Mouse (Mus musculus) spleen, postnatal 10 days (tissue): ENCODE data around the gene Mrpl4.
A peak's percentile ranks its signal among the peaks of the same experiment; 100 is the strongest.

ENCODE experiments used
- DNase-seq, 2 experiments: peaks; one replicate each; pipeline ENCODE4 v3.0.0; 2021 to 2022; ENCODE audit warnings: low spot score in 2 of 2

The Mrpl4 gene

DNA sequence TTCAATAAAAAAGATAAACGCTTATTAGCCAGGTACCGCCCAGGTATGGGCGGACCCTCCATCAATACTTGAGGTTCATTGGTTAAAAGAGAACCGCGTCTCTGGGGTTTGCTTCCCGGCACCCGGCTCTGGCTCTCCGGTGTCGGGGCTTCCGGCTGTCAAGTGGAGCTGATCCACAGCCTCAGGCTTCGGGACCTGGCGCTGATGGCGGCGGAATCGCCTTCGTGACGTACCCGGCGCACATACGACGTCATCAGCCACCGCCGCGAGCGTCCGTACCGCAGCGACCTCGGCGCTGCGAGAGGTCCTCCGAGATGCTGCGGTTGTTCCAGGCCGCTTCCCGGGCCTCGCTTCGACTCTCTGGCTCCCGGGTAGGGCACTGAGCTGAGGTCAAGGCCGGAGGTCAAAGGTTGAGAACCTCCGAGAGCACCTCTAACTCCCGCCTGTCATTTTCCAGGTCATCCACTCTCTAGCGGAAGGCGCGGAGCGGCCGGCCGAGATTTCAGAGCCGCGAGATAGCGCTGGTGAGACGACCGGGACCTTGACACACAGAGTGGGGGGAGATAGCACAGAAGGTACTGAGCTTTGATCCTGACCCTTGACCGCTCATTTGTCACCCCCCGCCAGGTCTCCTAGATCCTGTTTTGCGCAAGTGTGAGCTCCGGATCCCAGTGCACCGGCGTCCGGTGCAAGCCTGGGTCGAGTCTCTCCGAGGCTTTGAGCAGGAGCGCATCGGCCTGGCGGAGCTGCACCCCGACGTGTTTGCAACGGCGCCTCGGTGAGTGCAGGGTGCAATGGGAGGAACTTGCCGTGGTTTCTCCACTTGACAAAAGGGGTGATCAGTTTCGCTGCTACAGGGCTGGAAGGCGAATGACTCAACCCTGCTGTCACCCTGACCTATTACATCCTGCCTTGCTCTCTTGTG lies at the start of gene Mrpl4:
TSS of gene Mrpl4 (plus strand) at position 112 of the 925 bp plus-strand sequence.
- DNase-seq = peak; percentile 89 to 94

DNA sequence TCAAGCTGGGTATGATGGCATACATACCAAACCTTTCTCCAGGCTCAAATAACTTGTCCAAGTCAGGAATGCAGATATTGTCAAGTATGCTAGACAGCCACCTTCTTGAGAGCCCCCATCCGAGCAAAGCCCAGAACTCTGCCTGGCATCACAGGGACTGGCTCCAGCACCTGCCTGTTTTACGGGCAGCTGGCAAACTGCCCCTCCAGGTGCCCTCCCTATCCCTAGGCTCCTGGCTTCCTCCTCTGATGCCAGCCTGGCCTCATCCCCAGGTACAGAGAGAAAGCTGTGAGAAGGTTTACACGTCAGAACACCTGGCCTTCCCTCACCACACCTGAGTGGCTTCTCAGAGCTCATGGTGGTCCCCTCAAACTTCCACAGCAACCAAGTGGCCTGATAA lies 45.5 kb upstream of the Mrpl4 start:
- DNase-seq = no peak

DNA sequence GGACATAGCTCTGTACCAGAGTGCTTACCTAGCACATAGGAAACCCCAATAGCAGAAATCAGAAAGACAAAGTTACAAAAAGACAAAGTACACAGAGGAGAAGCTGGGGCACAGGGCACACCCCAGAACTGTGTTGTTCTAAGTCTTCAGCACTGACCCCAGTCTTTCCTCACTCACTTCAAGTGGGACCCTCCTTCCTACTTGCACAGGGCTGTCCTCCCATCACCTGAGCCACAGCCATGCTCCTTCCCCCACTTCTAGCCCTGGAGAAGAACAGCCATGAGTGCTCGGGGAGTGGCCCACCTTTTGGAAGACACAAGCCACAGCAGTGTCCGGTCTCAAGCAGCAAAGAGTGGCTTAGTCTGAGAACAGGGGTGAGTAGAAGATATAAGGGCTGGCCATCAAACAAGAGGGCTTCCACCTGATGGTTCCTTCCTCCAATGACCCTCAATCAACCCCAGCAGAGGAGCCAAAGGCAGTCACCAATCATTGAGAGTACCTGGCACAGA lies 43.1 kb upstream of the Mrpl4 start, which contains the start of gene Dnmt1:
TSS of gene Dnmt1 (minus strand) at position 459 of the 509 bp plus-strand sequence.
- no peak for DNase-seq

DNA sequence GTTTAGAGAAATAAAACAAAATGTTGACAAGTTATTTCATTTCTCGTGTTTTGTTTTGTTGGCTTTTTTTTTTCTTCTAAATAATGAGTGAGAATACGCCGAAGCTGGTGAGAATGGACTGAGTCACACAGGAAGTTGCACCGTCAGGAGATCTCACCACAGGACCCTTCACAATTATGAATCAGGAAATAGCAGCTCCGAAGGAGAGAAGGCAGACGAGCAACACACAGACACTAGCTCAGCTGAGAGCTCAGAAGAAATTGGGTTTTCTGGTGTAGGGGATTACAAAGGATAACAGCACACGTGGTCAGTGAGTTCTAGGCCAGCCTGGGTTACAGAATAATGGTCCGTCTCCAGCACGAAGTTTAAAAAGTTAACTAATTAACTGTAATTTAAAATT lies 41.0 kb upstream of the Mrpl4 start:
- no peak for DNase-seq

DNA sequence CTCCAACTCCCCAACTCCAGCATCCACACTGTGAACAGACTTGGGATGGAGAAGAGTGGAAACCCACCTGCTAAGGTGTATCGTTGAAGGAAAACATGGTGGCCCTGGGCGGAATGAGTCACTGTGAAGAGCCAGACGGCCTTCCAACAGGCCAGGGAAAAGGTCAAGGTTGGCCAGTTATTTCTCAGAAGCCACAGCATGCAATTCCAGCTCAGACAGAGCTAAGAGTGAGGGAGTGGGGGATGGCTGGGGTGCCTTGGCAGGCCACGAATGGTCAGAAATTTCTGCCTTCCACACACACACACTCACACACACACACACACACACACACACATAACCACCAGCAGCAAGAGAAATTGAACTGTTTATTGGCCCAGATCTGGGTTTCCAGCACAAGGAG lies 36.9 kb upstream of the Mrpl4 start:
- DNase-seq = no peak

DNA sequence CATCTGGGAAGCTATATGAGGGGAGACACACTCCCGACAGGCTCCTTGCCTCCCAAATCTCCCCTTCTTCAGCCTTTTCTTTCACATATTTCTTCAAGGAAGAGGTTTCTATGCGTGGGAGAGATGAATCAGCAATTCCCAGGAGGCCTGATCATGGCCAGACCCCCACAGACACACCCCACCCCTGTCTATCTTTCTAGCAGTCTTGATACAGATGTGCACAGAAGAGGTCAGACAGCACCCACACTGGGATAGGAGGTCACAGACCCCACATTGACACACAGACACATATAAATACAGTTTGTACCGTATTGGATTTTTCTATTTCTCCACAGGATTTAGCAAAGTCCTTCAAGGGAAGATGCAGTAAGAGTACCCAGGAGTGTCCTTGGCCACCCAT lies 36.5 kb upstream of the Mrpl4 start:
- no peak for DNase-seq

DNA sequence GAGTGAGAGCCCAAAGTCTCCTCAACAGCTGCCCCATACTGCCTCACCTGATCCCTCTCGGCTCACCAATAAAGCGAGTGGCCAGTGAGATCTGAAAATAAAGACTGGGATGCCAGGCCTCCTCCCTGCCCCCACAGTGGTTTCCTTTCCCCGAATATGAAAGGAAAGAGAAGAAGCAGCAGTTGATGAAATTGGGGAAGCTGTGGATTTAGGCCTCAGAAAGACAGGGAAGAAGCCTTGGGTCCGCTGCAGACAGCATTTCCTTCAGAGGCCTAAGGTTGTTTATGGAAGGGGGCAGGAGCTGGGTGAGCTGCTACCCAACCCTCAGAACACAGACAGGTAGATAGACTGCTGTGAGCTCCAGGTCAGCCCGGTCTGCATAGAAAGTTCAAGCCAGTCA lies 35.8 kb upstream of the Mrpl4 start:
- DNase-seq = no peak

DNA sequence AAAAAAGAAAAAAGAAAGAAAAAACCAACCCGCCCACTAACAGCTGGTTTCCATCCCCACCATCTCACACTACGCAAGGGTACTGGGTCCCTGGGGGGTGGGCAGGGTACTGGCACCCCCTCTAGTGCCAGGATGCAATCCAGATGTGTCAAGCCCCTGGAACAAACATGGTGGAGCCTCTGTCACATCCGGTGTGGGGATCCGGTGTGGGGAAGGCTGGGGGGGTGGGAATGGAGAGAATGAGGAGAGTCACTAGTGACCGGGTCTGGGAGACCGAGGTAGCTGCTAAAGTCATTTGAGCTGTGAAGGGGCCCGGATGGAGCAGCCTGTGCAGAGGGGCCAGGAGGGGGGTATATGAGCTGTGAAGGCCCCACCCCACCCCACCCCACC lies 30.8 kb upstream of the Mrpl4 start:
- DNase-seq = no peak

DNA sequence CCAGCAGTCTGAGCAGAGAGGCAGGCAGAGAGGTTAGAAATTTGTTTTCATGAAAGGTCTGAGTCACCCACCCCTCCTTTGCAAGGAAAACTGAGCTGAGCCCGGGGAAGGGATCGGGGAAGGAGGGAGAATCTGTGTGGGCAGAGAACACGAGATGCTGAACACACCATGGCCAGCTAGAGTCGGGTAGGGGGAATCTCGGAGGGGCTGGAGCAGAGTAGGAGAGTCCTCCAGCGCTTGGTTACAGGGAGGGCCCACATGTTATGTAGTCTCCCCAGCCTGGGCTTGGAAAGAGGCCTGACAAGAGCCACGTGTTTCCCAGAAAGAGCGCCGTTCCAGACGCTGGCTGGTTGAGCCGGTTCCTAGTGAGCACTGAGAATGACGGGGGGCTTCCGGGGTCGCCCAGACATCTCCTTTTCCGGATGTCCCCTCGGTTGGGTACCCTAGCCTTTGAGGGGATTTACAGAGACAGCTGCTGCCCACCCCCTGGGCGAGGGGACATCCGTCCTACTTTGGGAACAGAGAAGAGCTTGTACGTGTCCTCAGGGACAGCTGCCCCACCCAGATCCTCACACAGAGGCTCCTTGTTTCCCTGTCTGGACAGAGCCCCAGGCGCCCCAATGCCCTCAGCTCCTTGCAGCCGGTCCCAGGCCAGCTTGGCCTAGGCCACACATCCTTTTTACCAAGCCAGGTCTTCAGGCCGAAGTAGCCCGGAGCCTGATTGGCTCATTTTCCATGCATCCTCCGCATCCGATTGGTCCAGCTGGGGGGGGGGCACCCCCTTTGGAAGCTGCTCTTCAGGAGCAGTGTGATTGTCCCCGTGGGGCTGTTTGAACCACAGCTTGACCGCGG lies 30.2 kb upstream of the Mrpl4 start:
- no peak for DNase-seq

DNA sequence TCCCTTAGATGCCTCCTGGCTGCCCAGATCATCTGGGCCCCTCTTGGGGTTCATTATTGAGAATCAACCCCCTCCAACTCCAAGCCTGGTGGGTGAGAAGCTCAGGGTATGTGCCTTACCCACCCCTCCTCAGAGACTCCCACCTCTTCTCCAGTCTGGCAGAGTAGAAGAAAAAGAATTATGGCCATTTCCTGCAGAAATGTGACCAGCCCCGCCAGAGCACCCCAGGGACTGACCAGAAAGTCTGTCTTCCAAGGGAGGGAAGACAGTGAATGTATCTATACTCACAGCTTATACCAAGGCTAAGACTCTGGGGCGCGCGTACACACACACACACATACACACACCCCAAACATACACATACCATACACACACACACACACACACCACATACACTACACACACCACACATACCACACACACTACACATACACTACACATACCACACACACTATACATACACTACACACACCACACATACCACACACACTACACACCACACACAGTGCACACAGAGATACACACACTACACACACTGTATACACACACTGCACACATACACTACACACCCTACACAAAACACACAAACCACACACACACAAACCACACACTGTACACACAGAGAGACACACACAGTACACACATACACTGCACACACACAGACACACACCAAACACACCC lies 29.4 kb upstream of the Mrpl4 start:
- DNase-seq = no peak

DNA sequence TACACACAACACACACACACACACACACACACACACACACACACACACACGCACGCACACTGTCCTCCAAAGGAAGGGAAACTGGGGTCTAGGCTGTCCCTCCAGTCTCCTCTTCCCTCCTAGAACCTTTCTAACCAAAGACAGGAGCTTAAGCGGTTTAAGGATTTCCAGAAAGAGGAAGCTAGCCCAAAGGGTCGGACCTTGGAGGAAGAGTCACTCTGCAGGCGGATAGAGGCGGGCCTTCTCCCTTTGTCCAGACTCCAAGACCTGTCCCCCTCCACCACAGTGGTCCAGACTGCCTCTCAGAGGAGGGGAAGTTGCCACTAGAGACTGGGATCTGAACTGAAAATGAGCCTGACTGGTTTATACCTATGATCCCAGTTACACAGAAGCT lies 28.9 kb upstream of the Mrpl4 start:
- DNase-seq = no peak

DNA sequence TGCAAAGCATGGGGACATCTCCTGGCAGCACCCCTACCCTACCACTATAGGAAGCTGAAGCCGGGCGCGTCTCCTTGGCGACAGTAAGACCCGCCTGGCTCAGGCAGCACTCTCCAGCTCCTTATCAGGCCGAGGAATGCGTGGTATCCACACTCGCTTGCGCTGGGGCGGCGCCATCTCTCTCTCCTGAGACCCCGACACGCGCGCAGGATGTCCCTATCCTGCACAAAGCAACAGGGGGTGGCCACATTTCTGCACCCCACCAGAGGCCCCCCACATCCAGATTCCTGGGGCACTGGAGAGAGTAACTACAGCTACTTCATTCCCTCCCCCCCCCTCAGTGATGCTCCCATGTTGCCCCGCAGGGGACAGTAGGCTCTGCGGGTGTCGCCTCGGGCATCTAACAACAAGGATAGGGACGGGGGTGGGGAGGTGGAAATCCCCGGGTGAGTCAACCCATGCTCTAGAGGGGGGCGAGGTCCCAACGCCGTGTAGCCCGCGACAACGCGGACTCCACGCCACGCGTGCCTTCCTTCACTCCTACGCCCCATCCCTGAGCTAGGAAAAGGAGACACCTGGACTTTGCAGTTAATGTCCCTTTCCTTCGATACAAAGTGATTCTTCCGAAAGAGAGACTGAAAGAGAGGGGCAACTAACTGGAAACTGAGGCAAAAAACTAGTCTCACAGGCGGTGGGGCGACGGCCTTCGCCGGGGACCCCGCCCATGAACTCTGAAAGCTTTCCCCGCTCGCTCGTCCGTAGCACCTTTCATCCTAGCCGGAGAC lies 26.9 kb upstream of the Mrpl4 start:
- DNase-seq = peak in 1 of 2 experiments; percentile 26

DNA sequence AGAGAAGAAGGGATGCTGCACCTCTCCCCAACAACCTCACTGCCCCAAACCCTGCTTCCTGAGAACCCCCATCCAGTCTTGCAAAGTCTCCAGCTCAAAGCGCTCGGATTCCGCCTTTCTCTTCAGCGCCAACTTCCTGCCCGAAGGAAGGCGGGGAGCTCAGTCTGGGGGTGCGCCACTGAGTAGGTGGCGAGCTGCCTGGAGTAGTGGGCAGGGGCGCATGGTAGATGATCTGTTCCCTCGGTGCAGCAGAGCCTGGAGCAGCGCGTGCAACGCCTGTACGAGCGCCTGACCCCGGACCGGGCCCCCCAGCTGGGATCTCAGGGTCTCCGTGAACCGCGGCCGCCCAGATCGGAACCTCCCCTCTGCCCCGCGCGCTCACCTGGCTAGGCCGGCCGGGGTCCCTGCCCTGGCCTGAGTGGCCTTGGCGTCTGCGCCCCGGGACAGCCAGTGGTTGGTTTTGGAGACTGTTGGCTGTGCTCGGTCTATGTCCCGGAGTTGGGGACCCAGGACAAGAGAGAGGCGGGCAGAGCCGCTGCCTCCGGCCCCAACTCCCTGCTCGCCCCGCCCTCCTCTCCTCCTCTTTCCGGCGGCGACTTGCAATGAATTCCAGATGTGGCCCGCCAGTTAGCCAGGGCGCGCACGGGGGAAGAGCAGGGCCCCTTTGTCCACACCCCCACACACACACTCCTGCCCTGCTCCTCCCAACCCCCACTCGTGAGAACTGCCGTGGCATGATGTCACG lies 26.1 kb upstream of the Mrpl4 start, which contains the start of gene S1pr2:
TSS of gene S1pr2 (minus strand) at position 566 of the 745 bp plus-strand sequence.
- DNase-seq = peak; percentile 55 to 73

DNA sequence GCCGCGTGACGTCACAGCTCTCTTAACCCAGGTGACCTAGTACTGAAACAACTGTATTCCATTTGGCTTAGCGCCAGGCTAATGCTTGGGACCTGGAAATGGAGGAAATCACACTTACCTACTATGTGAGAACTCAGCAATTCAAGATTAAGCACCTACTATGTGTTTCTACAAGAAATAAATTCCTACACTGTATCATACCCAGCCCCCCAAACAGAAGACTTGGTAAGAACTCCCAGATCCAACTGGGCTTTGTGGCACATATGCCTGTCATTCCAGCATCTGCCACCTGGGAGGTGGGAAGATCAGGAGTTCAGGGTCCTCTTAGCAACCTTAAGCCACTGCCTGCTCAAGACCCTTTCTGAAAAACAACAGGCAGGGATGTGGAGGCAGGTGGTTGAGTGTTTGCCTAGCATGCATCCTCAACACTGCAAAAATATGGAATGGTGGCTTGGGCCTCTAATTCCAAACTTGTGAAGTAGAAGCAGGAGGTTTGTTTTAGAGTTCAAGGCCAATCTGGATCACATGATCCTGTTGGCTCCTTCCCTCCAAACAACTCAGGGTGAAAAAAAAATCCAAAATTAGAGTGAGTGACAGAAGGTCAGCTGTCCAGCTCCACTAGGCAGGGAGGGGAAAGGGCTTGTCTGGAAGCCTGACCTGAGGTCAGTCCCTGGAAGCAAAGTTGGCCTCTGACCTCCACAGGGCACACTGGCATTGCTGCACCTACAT lies 25.4 kb upstream of the Mrpl4 start:
- DNase-seq = no peak

DNA sequence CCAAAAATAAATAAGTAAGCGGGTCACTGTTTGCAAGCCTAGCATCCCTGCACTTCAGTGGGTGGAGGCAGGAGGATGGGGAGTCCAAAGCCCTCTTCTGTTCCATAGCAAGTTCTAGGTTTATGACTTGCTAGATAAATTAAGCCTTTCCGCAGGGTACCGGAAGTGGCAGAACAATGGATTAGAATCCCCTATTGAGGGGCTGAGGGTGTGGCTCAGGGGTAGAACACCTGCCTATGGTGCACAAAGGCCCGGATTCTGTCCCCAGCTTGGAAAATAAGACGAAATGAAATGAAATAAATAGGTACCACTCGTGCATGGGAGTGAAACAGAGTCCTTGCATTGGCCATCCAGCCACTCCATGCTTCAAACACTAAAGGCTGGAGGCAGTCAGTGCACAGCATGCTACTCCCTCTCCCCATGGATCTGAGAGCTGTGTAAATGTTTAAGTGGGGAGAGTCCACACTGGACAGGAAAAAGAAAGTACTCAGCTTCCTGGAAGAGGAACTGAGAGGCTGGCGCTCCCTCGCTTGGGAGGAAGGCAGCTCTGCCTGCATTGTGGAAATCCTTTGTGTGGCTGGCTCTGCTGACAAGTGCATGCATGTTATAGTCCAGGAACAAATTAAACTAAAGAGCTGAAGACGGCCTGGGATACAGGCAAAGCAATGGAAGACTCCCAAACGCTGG lies 24.0 kb upstream of the Mrpl4 start:
- DNase-seq = no peak

DNA sequence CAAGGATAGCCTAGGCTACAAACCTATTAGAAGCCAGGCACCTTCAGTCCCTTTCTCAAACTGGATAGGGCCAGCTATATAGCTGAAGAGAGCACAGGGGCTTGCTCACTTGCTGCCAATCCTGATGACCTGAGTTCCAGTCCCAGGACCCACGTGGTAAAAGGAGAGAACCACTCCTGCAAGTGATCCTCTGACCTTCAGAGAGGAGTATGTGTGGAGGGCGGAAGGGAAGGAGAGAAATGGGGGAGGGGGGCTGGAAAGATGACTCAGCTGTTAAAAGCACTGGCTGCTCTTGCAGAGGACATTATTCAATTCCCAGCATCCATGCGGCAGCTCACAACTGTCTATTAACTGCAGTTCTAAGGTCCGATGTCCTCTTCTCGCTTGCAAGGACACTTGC lies 23.4 kb upstream of the Mrpl4 start:
- DNase-seq = no peak

DNA sequence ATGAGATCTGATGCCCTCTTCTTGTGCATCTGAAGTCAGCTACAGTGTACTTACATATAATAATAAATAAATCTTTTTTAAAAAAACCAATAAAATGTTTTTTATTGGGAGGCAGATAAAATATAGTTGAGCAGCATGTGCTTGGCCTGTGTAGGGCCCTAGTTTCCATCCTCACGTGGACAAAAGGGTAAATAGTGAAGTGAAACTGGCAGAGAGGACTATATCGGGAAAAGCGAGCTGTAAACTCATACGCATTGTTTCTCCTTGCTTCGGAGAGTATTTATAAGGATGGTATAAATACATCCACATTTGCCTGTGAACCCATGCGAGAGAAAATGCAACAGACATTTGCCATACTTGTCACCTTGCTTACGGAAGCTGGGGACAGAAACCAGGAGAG lies 22.8 kb upstream of the Mrpl4 start:
- DNase-seq = no peak

DNA sequence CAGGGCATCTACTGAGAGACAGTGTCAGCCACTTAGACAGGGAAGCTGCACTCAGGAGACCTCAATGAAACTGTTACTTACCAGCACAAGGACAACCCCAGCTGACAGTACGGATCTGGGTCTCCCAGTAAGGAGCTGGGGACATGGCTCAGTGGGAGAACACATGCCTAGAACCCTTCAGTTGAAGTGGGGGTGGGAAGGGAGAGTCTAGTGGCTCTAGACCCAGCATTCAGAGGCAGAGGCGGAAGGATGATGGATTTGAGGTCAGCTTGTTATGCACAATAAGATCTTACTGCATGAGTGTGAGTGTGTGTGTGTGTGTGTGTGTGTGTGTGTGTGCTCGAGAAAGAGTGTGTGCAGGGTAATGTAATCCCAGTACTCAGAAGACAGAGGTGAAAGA lies 20.4 kb upstream of the Mrpl4 start:
- no peak for DNase-seq

DNA sequence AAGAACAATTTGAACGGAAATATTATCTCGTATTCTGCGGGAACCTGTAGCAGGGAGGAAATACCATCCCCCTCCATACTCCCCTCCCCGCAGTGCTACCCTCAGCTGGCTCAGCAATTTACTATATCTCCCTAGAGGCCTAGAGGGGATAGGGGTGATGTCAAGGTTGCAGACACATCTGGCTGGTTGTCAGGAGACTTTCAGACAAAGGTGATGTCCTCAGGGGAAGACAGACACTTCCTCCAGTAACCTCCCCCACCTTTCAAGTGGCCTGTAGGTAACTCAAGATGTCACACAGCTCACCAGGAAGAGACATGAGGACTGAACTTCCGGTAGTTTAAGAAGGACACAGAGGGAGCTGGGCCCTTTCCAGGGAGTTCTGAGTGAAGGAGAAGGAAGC lies 19.4 kb upstream of the Mrpl4 start:
- no peak for DNase-seq
